Mouse (Mus musculus) limb, embryonic 13.5 days (tissue): ENCODE results near the gene Rdh16f2. TPM values are rescaled to one million over a fixed set of nuclear protein-coding genes. Genes with fewer than 3 reads are reported as not detected.

Experiments used
- ATAC-seq: fragments of 200-750 bp; cut with Nextera tagmentation; 2 replicates; pipeline ENCODE4 v1.8.0; 2017; ENCODE audit warnings: low read depth, moderate number of reproducible peaks, moderate TSS enrichment; ENCODE audit not compliant: low FRiP score
- H3K27ac ChIP-seq: fragments of 300-500 bp; sonication (generic); 2 replicates; pipeline ENCODE4 v1.5.1; 2015; ENCODE audit warnings: inconsistent platforms, mild to moderate bottlenecking, moderate library complexity
- H3K27me3 ChIP-seq: fragments of 300-500 bp; sonication (generic); 2 replicates; pipeline ENCODE4 v1.6.1; 2015; ENCODE audit warnings: mild to moderate bottlenecking, inconsistent platforms
- H3K36me3 ChIP-seq: fragments of 300-500 bp; sonication (generic); 2 replicates; pipeline ENCODE4 v1.6.1; 2015; ENCODE audit warnings: inconsistent platforms, mild to moderate bottlenecking, moderate library complexity
- H3K4me1 ChIP-seq: fragments of 300-500 bp; sonication (generic); 2 replicates; pipeline ENCODE4 v1.6.1; 2015; ENCODE audit warnings: inconsistent platforms
- H3K4me2 ChIP-seq: fragments of 300-500 bp; sonication (generic); replicated peaks from 2 replicates; pipeline ENCODE4 v1.6.1; 2015; ENCODE audit warnings: inconsistent platforms, mild to moderate bottlenecking, moderate library complexity
- H3K4me3 ChIP-seq: fragments of 300-500 bp; sonication (generic); 2 replicates; pipeline ENCODE4 v1.5.1; 2015; ENCODE audit warnings: moderate library complexity, mild to moderate bottlenecking, inconsistent platforms
- H3K9ac ChIP-seq: fragments of 300-500 bp; sonication (generic); 2 replicates; pipeline ENCODE4 v1.6.1; 2015; ENCODE audit warnings: mild to moderate bottlenecking, inconsistent platforms
- H3K9me3 ChIP-seq: fragments of 300-500 bp; sonication (generic); 2 replicates; pipeline ENCODE4 v1.6.1; 2016; ENCODE audit warnings: inconsistent platforms
- WGBS: fragments of 180-500 bp; shearing (Covaris S2); methylation state at CpG from one replicate; pipeline ENCODE4 v1.1.7; 2015; 5-methylcytosine and 5-hydroxymethylcytosine counted together
- polyA plus RNA-seq: library from polyadenylated mRNA; unstranded; fragments of >200 nt; fragmentation: Nextera tagmentation; extraction: Ambion mirVana; gene quantifications from 2 replicates; pipeline ENCODE4 v1.2.1, GENCODE M21; 2015

Gene Rdh16f2
- polyA plus RNA-seq, 1 experiment from 2014 or later, result not detected

DNA sequence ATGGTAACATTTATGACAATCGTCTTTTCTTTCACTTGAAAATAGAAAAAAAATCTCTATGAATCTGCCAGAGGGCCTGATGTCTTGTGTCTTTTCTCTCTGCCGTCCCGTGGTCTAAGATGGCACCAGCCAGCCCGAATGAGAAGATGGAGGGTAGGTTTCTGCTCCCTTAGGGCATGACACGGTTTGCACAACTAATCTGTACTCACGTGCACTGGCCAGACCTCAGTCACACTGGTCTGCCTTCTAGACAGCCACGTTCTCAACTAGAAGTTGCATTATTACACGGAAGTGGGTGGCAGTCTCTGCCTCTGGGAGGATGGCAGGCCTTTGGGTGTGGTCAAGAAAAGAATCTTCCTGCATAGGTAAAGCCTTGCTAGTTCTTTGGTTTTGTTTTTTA lies 56.8 kb downstream of the Rdh16f2 start:
- no peak overlapping the region for H3K9ac ChIP-seq
- no peaks in the 10 kb centered on the region for H3K36me3 ChIP-seq
- ATAC-seq, result no peak
- H3K27me3 ChIP-seq, result no peaks in the 10 kb centered on the region
- H3K4me2 ChIP-seq, result no peak overlapping the region
- WGBS, result 84% methylated on average over 8 of the region's 8 CpGs
- H3K4me3 ChIP-seq, result no peak overlapping the region
- no peak overlapping the region for H3K27ac ChIP-seq
- H3K4me1 ChIP-seq, result peaks cover 4% of the 10 kb centered on the region
- no peaks in the 10 kb centered on the region for H3K9me3 ChIP-seq

- Histone ChIP-seq H3K4me2 (no peak overlapping the region), H3K4me3 (no peak overlapping the region), H3K27ac (no peak overlapping the region), H3K9me3 (no peaks in the 10 kb centered on the region), H3K36me3 (no peaks in the 10 kb centered on the region), H3K9ac (no peak overlapping the region), H3K27me3 (no peaks in the 10 kb centered on the region), H3K4me1 (peaks cover 4% of the 10 kb centered on the region)
- ATAC-seq, result no peak
- 64% methylated on average over 7 of the region's 7 CpGs for WGBS
These were observed 58.5 kb downstream of the Rdh16f2 start for GRCm38 (mm10) chr10:127924597-127925378.

Other genes starting within 250 kb of the Rdh16f2 start
- 123 and 127 TPM in 2 replicates for gene Lrp1, start 245.3 kb upstream of the Rdh16f2 start, polyA plus RNA-seq
- 14.3 and 15.0 TPM in 2 replicates for gene Stat6, start 223.5 kb upstream of the Rdh16f2 start, polyA plus RNA-seq
- gene Nemp1, start 199.6 kb upstream of the Rdh16f2 start, polyA plus RNA-seq, result 9.3 and 9.9 TPM in 2 replicates
- gene Nab2, start 197.9 kb upstream of the Rdh16f2 start, polyA plus RNA-seq, result 18.1 and 18.5 TPM in 2 replicates
- 0.31 and 0.42 TPM in 2 replicates for gene Myo1a, start 161.3 kb upstream of the Rdh16f2 start, polyA plus RNA-seq
- 0.70 and 1.8 TPM in 2 replicates for gene Tac2, start 142.0 kb upstream of the Rdh16f2 start, polyA plus RNA-seq
- gene Zbtb39, start 126.9 kb upstream of the Rdh16f2 start, polyA plus RNA-seq, result 3.9 and 4.0 TPM in 2 replicates
- 0.54 and 0.71 TPM in 2 replicates for gene Gpr182, start 114.7 kb upstream of the Rdh16f2 start, polyA plus RNA-seq
- not detected in 2 replicates for gene Rdh1, start 106.8 kb upstream of the Rdh16f2 start, polyA plus RNA-seq
- gene Rdh16f1, start 106.7 kb upstream of the Rdh16f2 start, polyA plus RNA-seq, result not detected in 2 replicates
- gene Rdh9, start 90.1 kb upstream of the Rdh16f2 start, polyA plus RNA-seq, result 0.18 and 0.27 TPM in 2 replicates
- gene Rdh16, start 65.3 kb upstream of the Rdh16f2 start, polyA plus RNA-seq, result not detected in 2 replicates
- not detected in 2 replicates for gene Rdh19, start 16.5 kb upstream of the Rdh16f2 start, polyA plus RNA-seq
- not detected in 2 replicates for gene Rdh7, start 22.3 kb downstream of the Rdh16f2 start, polyA plus RNA-seq
- gene Sdr9c7, start 32.0 kb downstream of the Rdh16f2 start, polyA plus RNA-seq, result not detected in 2 replicates
- gene Hsd17b6, start 141.1 kb downstream of the Rdh16f2 start, polyA plus RNA-seq, result not detected in 2 replicates
- gene Prim1, start 148.7 kb downstream of the Rdh16f2 start, polyA plus RNA-seq, result 93.3 and 96.1 TPM in 2 replicates
- gene Naca, start 169.1 kb downstream of the Rdh16f2 start, polyA plus RNA-seq, result 797 and 826 TPM in 2 replicates
- 564 and 574 TPM in 2 replicates for gene Ptges3, start 192.5 kb downstream of the Rdh16f2 start, polyA plus RNA-seq
- gene Atp5b, start 216.8 kb downstream of the Rdh16f2 start, polyA plus RNA-seq, result 1,947 and 1,954 TPM in 2 replicates
- gene Baz2a, start 225.1 kb downstream of the Rdh16f2 start, polyA plus RNA-seq, result 9.0 and 10.5 TPM in 2 replicates